Comparison of ENCODE assay signal across 22 mouse cellular contexts in the genomic region with DNA sequence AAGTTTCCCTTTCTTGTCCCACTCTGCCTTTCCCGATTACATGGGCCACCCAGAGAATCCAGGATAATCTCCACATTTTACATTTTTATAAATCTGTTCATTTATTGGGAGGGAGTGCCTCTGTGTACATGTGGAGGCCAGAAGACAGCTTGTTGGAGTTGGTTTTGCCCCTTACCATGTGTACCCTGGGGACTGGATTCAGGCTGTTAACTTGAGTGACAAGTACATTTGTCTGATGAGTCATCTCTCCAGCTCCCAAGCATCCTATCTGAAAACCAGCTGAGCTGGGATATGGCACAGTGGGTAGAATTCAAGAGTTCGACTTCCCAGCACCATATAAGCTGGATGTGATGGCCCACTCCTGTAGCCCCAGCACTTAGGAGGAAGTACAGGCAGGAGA. TPM values are rescaled to one million over a fixed set of nuclear protein-coding genes. Genes with fewer than 3 reads are reported as not detected.
"Had no signal": no experiment of that assay in that cellular context is flagged by ENCODE, and none has a peak within 500 bp of the region (broad histone marks: within the 10 kb centered on the region; RNA-seq: fewer than 3 reads in every experiment).

No protein-coding gene starts in this region.

- ATAC-seq: liver, postnatal 0 days; lung, postnatal 0 days; midbrain, embryonic 13.5 days; midbrain, embryonic 15.5 days had no signal

- H3K27ac ChIP-seq: liver, embryonic 15.5 days; lung, embryonic 15.5 days; macrophage; midbrain, embryonic 13.5 days; midbrain, embryonic 15.5 days; neural tube, embryonic 15.5 days had no signal

- H3K27me3 ChIP-seq: midbrain, embryonic 15.5 days had no signal

- H3K4me2 ChIP-seq: liver, embryonic 15.5 days; lung, embryonic 15.5 days; midbrain, embryonic 13.5 days; midbrain, embryonic 15.5 days; neural tube, embryonic 13.5 days; neural tube, embryonic 15.5 days had no signal

- H3K9ac ChIP-seq: liver, embryonic 15.5 days; liver, postnatal 0 days; lung, embryonic 15.5 days; midbrain, embryonic 13.5 days; midbrain, embryonic 15.5 days; neural tube, embryonic 13.5 days; neural tube, embryonic 15.5 days had no signal

- DNase-seq: liver, postnatal 0 days; lung, adult 2 months; lung, postnatal 14 days; lung, postnatal 36 days; retina, postnatal 1 day; right cerebral cortex, adult 18-20 months; right cerebral cortex, postnatal 25 days; right cerebral cortex, postnatal 4 days; spleen, adult 18-20 months; thymus, adult 18-20 months; thymus, postnatal 36 days had no signal

- H3K36me3 ChIP-seq: liver, embryonic 15.5 days; lung, embryonic 15.5 days; midbrain, embryonic 13.5 days; midbrain, embryonic 15.5 days; neural tube, embryonic 13.5 days; neural tube, embryonic 15.5 days had no signal

- H3K9me3 ChIP-seq: liver, embryonic 15.5 days; lung, embryonic 15.5 days; midbrain, embryonic 13.5 days; midbrain, embryonic 15.5 days; neural tube, embryonic 13.5 days; neural tube, embryonic 15.5 days had no signal

- H3K4me1 ChIP-seq: liver, embryonic 15.5 days; lung, embryonic 15.5 days had no signal

- H3K4me3 ChIP-seq: liver, embryonic 15.5 days; lung, embryonic 15.5 days; megakaryocyte, embryonic 14.5 days; midbrain, embryonic 13.5 days; midbrain, embryonic 15.5 days; neural tube, embryonic 13.5 days; neural tube, embryonic 15.5 days had no signal

RNA-seq across cellular contexts. Expression of gene Ndrg4, which starts 6.8 kb away (rescaled TPM):
- total RNA-seq: megakaryocyte progenitor cell, adult 5-6 weeks; monocyte, adult 5-6 weeks had no signal
